Mouse (Mus musculus) CH12.LX (cell line): Measurements from ENCODE around the gene Rims4.

Experiments used
- CTCF ChIP-seq, 2 experiments: IDR thresholded peaks in 1 of 2; conservative IDR thresholded peaks in 1 of 2; 2 replicates each; pipeline ENCODE4 v1.5.1; 2011 to 2012; ENCODE audit warnings: low read depth in 2 of 2, low read length in 2 of 2, improper control_type of control experiment in 1 of 2, inconsistent platforms in 1 of 2, mild to moderate bottlenecking in 1 of 2, moderate library complexity in 1 of 2
- ELF1 ChIP-seq: IDR thresholded peaks from 2 replicates; pipeline ENCODE4 v1.6.1; 2014; ENCODE audit warnings: low read depth, mild to moderate bottlenecking, inconsistent platforms, low read length, improper control_type of control experiment
- EP300 ChIP-seq: IDR thresholded peaks from 2 replicates; pipeline ENCODE4 v1.6.1; 2011; ENCODE audit warnings: low read length, improper control_type of control experiment
- KAT2A ChIP-seq: IDR thresholded peaks from 2 replicates; pipeline ENCODE4 v1.6.1; 2012; ENCODE audit warnings: low read length, improper control_type of control experiment, inconsistent platforms; ENCODE audit not compliant: insufficient replicate concordance
- MEF2A ChIP-seq: IDR thresholded peaks from 2 replicates; pipeline ENCODE4 v1.6.1; 2014; ENCODE audit warnings: low read depth, mild to moderate bottlenecking, inconsistent platforms, low read length, improper control_type of control experiment, borderline replicate concordance
- NELFE ChIP-seq: IDR thresholded peaks from 2 replicates; pipeline ENCODE4 v1.6.1; 2011; ENCODE audit warnings: low read depth, low read length, improper control_type of control experiment
- PAX5 ChIP-seq: IDR thresholded peaks from 2 replicates; pipeline ENCODE4 v1.6.1; 2012; ENCODE audit warnings: low read length, inconsistent platforms, mixed read lengths
- POLR2A ChIP-seq: IDR thresholded peaks from 2 replicates; pipeline ENCODE4 v1.6.1; 2011; ENCODE audit warnings: low read depth, mild to moderate bottlenecking, improper control_type of control experiment, low read length
- UBTF ChIP-seq: IDR thresholded peaks from 2 replicates; pipeline ENCODE4 v1.6.1; 2012; ENCODE audit warnings: low read depth, mild to moderate bottlenecking, inconsistent platforms, low read length, improper control_type of control experiment, moderate library complexity
- ZMIZ1 ChIP-seq: IDR thresholded peaks from 2 replicates; pipeline ENCODE4 v1.6.1; 2012; ENCODE audit warnings: low read depth, mild to moderate bottlenecking, inconsistent platforms, low read length, improper control_type of control experiment

DNA sequence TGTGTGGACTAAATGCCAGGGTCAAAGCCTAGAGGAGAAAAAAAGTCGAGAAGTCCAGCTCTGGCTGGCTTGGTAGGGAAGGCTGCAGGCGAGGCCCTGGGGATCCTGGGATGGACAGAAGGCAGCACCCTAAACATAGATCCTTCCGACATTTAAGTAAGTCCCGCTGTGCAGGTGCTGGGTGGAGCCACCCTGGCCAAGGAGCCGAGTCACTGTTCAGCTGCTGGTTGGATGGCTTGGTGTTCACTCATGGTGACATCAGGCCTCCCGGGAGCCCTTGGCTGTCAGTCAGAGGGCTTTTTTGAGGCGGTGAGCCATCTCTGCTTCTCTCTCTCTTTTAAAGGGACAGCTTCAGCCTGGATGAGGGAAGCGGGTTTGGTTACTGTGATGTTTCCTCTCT, 21.0 kb upstream of the Rims4 start:
- TF ChIP-seq UBTF (no peak), ELF1 (no peak), ZMIZ1 (no peak), MEF2A (no peak), CTCF (conservative IDR thresholded peaks at IDR 0.05 in 1 of 2, IDR thresholded peaks at IDR 0.05 in 1 of 2; ENCODE audit: low read depth in 2 of 2, low read length in 2 of 2) (no peak), NELFE (no peak), PAX5 (no peak), KAT2A (no peak), POLR2A (no peak), EP300 (no peak)
